Mouse (Mus musculus) midbrain, embryonic 13.5 days (tissue): Measurements from ENCODE around the gene Nelfb. TPM values are rescaled to one million over a fixed set of nuclear protein-coding genes. Genes with fewer than 3 reads are reported as not detected.

Experiments used
- ATAC-seq: fragments of 200-750 bp; cut with Nextera tagmentation; 2 replicates; pipeline ENCODE4 v1.8.0; 2017; ENCODE audit warnings: mild to moderate bottlenecking, moderate TSS enrichment, moderate library complexity
- H3K27ac ChIP-seq: fragments of 300-500 bp; sonication (generic); 2 replicates; pipeline ENCODE4 v1.5.1; 2015; ENCODE audit warnings: inconsistent platforms, mild to moderate bottlenecking, moderate library complexity
- H3K27me3 ChIP-seq: fragments of 300-500 bp; sonication (generic); 2 replicates; pipeline ENCODE4 v1.6.1; 2015; ENCODE audit warnings: mild to moderate bottlenecking, inconsistent platforms
- H3K36me3 ChIP-seq: fragments of 300-500 bp; sonication (generic); 2 replicates; pipeline ENCODE4 v1.6.1; 2015; ENCODE audit warnings: mild to moderate bottlenecking, inconsistent platforms
- H3K4me1 ChIP-seq: fragments of 300-500 bp; sonication (generic); replicated peaks from 2 replicates; pipeline ENCODE4 v1.6.1; 2015; ENCODE audit warnings: inconsistent platforms
- H3K4me2 ChIP-seq: fragments of 300-500 bp; sonication (generic); replicated peaks from 2 replicates; pipeline ENCODE4 v1.6.1; 2015; ENCODE audit warnings: moderate library complexity, mild to moderate bottlenecking, inconsistent platforms
- H3K4me3 ChIP-seq: fragments of 300-500 bp; sonication (generic); replicated peaks from 2 replicates; pipeline ENCODE4 v1.5.1; 2015; ENCODE audit warnings: mild to moderate bottlenecking, inconsistent platforms
- H3K9ac ChIP-seq: fragments of 300-500 bp; sonication (generic); replicated peaks from 2 replicates; pipeline ENCODE4 v1.6.1; 2015; ENCODE audit warnings: mild to moderate bottlenecking, inconsistent platforms
- H3K9me3 ChIP-seq: fragments of 300-500 bp; sonication (generic); 2 replicates; pipeline ENCODE4 v1.6.1; 2016; ENCODE audit warnings: mild to moderate bottlenecking, inconsistent platforms
- WGBS: fragments of 180-500 bp; shearing (Covaris S2); methylation state at CpG from one replicate; pipeline ENCODE4 v1.1.7; 2015; 5-methylcytosine and 5-hydroxymethylcytosine counted together
- polyA plus RNA-seq: library from polyadenylated mRNA; unstranded; fragments of >200 nt; fragmentation: Nextera tagmentation; extraction: Ambion mirVana; gene quantifications from 2 replicates; pipeline ENCODE4 v1.2.1, GENCODE M21; 2015

The Nelfb gene
- polyA plus RNA-seq, 1 experiment from 2014 or later: 117 TPM

- H3K9ac ChIP-seq: no peak within 1 kb of the TSS
- 66% methylated on average over 3 of the region's 3 CpGs for WGBS
Observed at GRCm38 (mm10) chr2:25214444-25214843, 3.2 kb upstream of the Nelfb start, which contains the start of gene Stpg3. Gene Stpg3 (minus strand): TSS chr2:25214637.

GRCm38 (mm10) chr2:25213266-25213865, 2.1 kb upstream of the Nelfb start:
- H3K4me1 ChIP-seq: peaks cover 27% of the 10 kb centered on the region
- whole genome bisulfite sequencing: 69% methylated on average over 23 of the region's 23 CpGs
- no peak overlapping the region for H3K4me2 ChIP-seq
- H3K27me3 ChIP-seq: 0 out of 2 replicates have a peak, but pooled peaks cover 6% of the 10 kb centered on the region
- H3K27ac ChIP-seq: no peak overlapping the region
- no peaks in the 10 kb centered on the region for H3K9me3 ChIP-seq
- no peak for ATAC-seq
- no peak overlapping the region for H3K4me3 ChIP-seq
- peaks cover 8% of the 10 kb centered on the region for H3K36me3 ChIP-seq
- H3K9ac ChIP-seq: no peak overlapping the region

More at GRCm38 (mm10) chr2:25214444-25214843, 3.2 kb upstream of the Nelfb start, which contains the start of gene Stpg3:
- Histone ChIP-seq H3K4me3 (no peak within 1 kb of the TSS), H3K36me3 (peaks cover 4% of the 10 kb centered on the region; the same call in 1 of the 2 replicates), H3K4me2 (no peak within 1 kb of the TSS), H3K27ac (no peak within 1 kb of the TSS), H3K27me3 (0 out of 2 replicates have a peak, but pooled peaks cover 6% of the 10 kb centered on the region), H3K4me1 (peaks cover 18% of the 10 kb centered on the region), H3K9me3 (no peaks in the 10 kb centered on the region)
- no peak for ATAC-seq

GRCm38 (mm10) chr2:25210686-25211085, 603 bp downstream of the Nelfb start:
- H3K4me3 ChIP-seq: peak overlapping the region; percentile 86
- H3K27me3 ChIP-seq: 0 out of 2 replicates have a peak, but pooled peaks cover 6% of the 10 kb centered on the region
- H3K4me2 ChIP-seq: peak overlapping the region; percentile 91
- ATAC-seq: no peak; the same call in 1 of the 2 replicates
- H3K9me3 ChIP-seq: no peaks in the 10 kb centered on the region
- 0% methylated on average over 24 of the region's 24 CpGs for WGBS
- H3K9ac ChIP-seq: peak overlapping the region; percentile 86
- H3K27ac ChIP-seq: peak overlapping the region; percentile 86
- H3K36me3 ChIP-seq: peaks cover 34% of the 10 kb centered on the region
- peaks cover 38% of the 10 kb centered on the region for H3K4me1 ChIP-seq

GRCm38 (mm10) chr2:25207593-25207992, 3.7 kb downstream of the Nelfb start:
- Histone ChIP-seq H3K9ac (no peak overlapping the region), H3K36me3 (peaks cover 63% of the 10 kb centered on the region), H3K27me3 (no peaks in the 10 kb centered on the region), H3K4me1 (peaks cover 38% of the 10 kb centered on the region), H3K27ac (no peak overlapping the region), H3K4me3 (no peak overlapping the region), H3K4me2 (no peak overlapping the region), H3K9me3 (no peaks in the 10 kb centered on the region)
- 79% methylated on average over 1 of the region's 1 CpGs for WGBS
- no peak for ATAC-seq

GRCm38 (mm10) chr2:25203631-25204214, 7.6 kb downstream of the Nelfb start:
- no peak overlapping the region for H3K4me2 ChIP-seq
- H3K9ac ChIP-seq: no peak overlapping the region
- H3K36me3 ChIP-seq: peaks cover 94% of the 10 kb centered on the region
- WGBS: 63% methylated on average over 4 of the region's 4 CpGs
- ATAC-seq: no peak
- H3K9me3 ChIP-seq: no peaks in the 10 kb centered on the region
- no peak overlapping the region for H3K27ac ChIP-seq
- no peak overlapping the region for H3K4me3 ChIP-seq
- H3K27me3 ChIP-seq: no peaks in the 10 kb centered on the region
- peaks cover 14% of the 10 kb centered on the region for H3K4me1 ChIP-seq

GRCm38 (mm10) chr2:25200631-25201030, 10.7 kb downstream of the Nelfb start:
- no peaks in the 10 kb centered on the region for H3K4me1 ChIP-seq
- no peak overlapping the region for H3K4me3 ChIP-seq
- H3K27ac ChIP-seq: no peak overlapping the region
- H3K27me3 ChIP-seq: peaks cover 24% of the 10 kb centered on the region
- WGBS: 91% methylated on average over 2 of the region's 2 CpGs
- H3K4me2 ChIP-seq: no peak overlapping the region
- peaks cover 75% of the 10 kb centered on the region for H3K36me3 ChIP-seq
- H3K9ac ChIP-seq: no peak overlapping the region
- no peak for ATAC-seq
- H3K9me3 ChIP-seq: no peaks in the 10 kb centered on the region

- H3K9ac ChIP-seq: no peak overlapping the region
- H3K9me3 ChIP-seq: no peaks in the 10 kb centered on the region
- no peak overlapping the region for H3K4me3 ChIP-seq
- no peak overlapping the region for H3K27ac ChIP-seq
- H3K27me3 ChIP-seq: peaks cover 43% of the 10 kb centered on the region
- H3K4me2 ChIP-seq: no peak overlapping the region
- no peak for ATAC-seq
- peaks cover 50% of the 10 kb centered on the region for H3K36me3 ChIP-seq
- H3K4me1 ChIP-seq: peaks cover 9% of the 10 kb centered on the region; the same call in 1 of the 2 replicates
Observed at GRCm38 (mm10) chr2:25197946-25198345, 13.3 kb downstream of the Nelfb start.

GRCm38 (mm10) chr2:25197191-25197590, 14.1 kb downstream of the Nelfb start:
- Histone ChIP-seq H3K9ac (no peak overlapping the region), H3K4me3 (no peak overlapping the region), H3K9me3 (no peaks in the 10 kb centered on the region), H3K36me3 (peaks cover 42% of the 10 kb centered on the region), H3K4me2 (no peak overlapping the region), H3K27ac (no peak overlapping the region), H3K4me1 (peaks cover 9% of the 10 kb centered on the region; the same call in 1 of the 2 replicates), H3K27me3 (peaks cover 43% of the 10 kb centered on the region)
- no peak for ATAC-seq
- 33% methylated on average over 2 of the region's 2 CpGs for WGBS

GRCm38 (mm10) chr2:25196172-25196954, 14.9 kb downstream of the Nelfb start, which contains the start of gene Tor4a:
Gene Tor4a (minus strand): TSS chr2:25196886.
- Histone ChIP-seq H3K4me3 (no peak within 1 kb of the TSS), H3K4me1 (peaks cover 9% of the 10 kb centered on the region; the same call in 1 of the 2 replicates), H3K27me3 (peaks cover 43% of the 10 kb centered on the region), H3K36me3 (peaks cover 34% of the 10 kb centered on the region), H3K9ac (0 out of 2 replicates have a peak within 1 kb of the TSS, but pooled peaks have one; percentile 14), H3K4me2 (0 out of 2 replicates have a peak within 1 kb of the TSS, but pooled peaks have one; percentile 3), H3K27ac (no peak within 1 kb of the TSS), H3K9me3 (no peaks in the 10 kb centered on the region)
- ATAC-seq: no peak
- 15% methylated on average over 8 of the region's 8 CpGs for WGBS

- H3K36me3 ChIP-seq: peaks cover 25% of the 10 kb centered on the region
- H3K4me1 ChIP-seq: peaks cover 9% of the 10 kb centered on the region; the same call in 1 of the 2 replicates
- no peak overlapping the region for H3K4me3 ChIP-seq
- H3K9me3 ChIP-seq: no peaks in the 10 kb centered on the region
- 0 out of 2 replicates have a peak overlapping the region, but pooled peaks have one; percentile 3 for H3K4me2 ChIP-seq
- 22% methylated on average over 55 of the region's 55 CpGs for WGBS
- no peak for ATAC-seq
- peaks cover 43% of the 10 kb centered on the region for H3K27me3 ChIP-seq
- no peak overlapping the region for H3K27ac ChIP-seq
- H3K9ac ChIP-seq: no peak overlapping the region
Observed at GRCm38 (mm10) chr2:25195211-25196156, 15.8 kb downstream of the Nelfb start.
